Mouse (Mus musculus): Measurements from ENCODE around the gene Prmt7. TPM values are rescaled to one million over a fixed set of nuclear protein-coding genes. Genes with fewer than 3 reads are reported as not detected.
A peak's percentile ranks its signal among the peaks of the same experiment; 100 is the strongest.
"Not testable (repeated sequence)": the region's sequence is repeated elsewhere in the genome, so short reads cannot be mapped to it uniquely, and the experiment has no call there.

Gene Prmt7
- polyA plus RNA-seq, 1 experiment from 2014 or later: 61.5 TPM

DNA sequence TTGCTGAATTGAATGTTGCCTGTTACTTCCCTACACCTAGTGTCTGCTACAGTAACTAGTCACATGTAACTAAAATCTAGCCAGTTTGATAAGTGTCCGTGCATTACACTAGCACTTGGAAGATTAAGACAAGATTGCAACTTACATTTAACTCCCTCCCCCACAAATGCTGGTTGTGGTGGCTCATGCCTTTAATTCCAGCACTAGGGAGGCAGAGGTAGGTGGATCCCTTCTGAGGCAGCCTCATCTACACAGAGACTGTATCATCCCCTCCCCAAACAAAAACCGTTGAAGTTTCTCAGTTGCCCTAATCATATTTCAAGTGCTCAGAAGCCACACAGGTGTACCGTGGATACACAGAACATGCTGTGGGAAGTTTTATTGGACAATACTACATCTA lies 11.1 kb upstream of the Prmt7 start:
- peaks cover 29% of the 10 kb centered on the region for H3K36me3 ChIP-seq (ENCODE audit: control insufficient read depth, insufficient read depth, low read length)
- H3K4me1 ChIP-seq (ENCODE audit: control insufficient read depth, insufficient read depth, low read length); H3K27me3 ChIP-seq (ENCODE audit: control insufficient read depth, insufficient read depth, low read depth, low read length); ATAC-seq; H3K9me3 ChIP-seq (replicated peaks; ENCODE audit: control insufficient read depth, low read length, poor library complexity, severe bottlenecking); H3K9ac ChIP-seq (ENCODE audit: low read depth, low read length); H3K27ac ChIP-seq (ENCODE audit: low read length); H3K4me2 ChIP-seq (ENCODE audit: low read length); H3K4me3 ChIP-seq (ENCODE audit: low read depth, low read length): not testable (repeated sequence)
- WGBS: 90% methylated on average over 3 of the region's 3 CpGs

DNA sequence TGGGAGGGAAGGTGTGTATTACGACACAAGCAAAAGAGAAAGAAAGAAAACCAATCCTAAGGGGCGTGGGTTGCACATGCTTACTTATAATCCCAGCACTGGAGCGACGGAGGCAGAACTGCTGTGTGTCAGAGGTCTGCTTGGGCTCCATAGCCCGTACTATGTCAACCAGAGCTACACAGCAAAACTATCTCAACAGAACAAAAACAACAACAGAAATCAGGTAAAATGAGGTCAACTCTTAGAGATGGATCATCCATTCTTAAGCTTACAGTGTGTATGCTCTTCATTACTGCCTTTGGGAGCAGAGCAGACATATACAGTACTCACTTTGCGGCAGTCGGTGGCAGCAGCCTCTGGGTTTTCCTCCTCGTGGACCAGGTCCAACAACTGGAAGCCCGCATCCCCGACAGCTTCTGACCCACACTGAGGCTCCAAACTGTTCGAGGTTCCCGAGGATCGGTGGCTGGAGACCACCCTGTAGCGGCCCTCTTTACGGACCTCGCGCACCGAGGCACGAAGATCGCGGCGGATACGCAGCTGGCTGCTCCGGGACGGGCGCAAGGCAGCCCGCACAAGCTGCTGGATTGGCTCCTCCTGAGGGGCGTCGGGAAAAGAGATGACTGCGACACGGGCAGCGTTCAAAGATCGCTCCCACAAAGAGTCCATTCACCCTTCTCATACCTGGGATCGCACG lies 553 bp upstream of the Prmt7 start:
- Histone ChIP-seq H3K9me3 (replicated peaks; ENCODE audit: control insufficient read depth, low read length, poor library complexity, severe bottlenecking) (no peaks in the 10 kb centered on the region), H3K36me3 (ENCODE audit: control insufficient read depth, insufficient read depth, low read length) (peaks cover 3% of the 10 kb centered on the region; the same call in 1 of the 2 replicates), H3K4me2 (ENCODE audit: low read length) (peak overlapping the region; percentile 94), H3K27me3 (ENCODE audit: control insufficient read depth, insufficient read depth, low read depth, low read length) (no peaks in the 10 kb centered on the region), H3K4me3 (ENCODE audit: low read depth, low read length) (peak overlapping the region; percentile 84), H3K4me1 (ENCODE audit: control insufficient read depth, insufficient read depth, low read length) (peaks cover 15% of the 10 kb centered on the region), H3K9ac (ENCODE audit: low read depth, low read length) (peak overlapping the region; percentile 91), H3K27ac (ENCODE audit: low read length) (peak overlapping the region; percentile 96)
- under 1% methylated on average over 35 of the region's 35 CpGs for WGBS
- ATAC-seq: peak; percentile 75

DNA sequence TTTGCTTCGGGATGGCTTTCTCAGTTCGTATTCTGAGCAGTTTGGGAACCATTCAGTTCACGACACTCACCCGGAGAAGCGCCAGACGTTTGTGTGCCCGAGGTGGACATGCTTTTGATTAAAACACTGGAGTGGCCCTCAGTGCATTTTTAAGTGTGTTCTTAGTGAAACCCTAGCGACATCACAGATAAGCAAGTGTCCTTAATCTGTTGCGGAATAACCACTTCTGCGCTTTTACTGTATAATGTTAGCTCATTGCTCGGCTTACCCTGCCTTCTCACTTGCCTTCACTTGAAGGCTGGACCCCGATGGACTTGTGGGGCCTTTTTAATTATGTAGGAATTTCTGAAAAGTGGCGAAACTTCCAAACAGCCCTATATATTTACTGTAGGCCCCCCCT lies 685 bp downstream of the Prmt7 start:
- H3K4me2 ChIP-seq (ENCODE audit: low read length): peak overlapping the region; percentile 94

DNA sequence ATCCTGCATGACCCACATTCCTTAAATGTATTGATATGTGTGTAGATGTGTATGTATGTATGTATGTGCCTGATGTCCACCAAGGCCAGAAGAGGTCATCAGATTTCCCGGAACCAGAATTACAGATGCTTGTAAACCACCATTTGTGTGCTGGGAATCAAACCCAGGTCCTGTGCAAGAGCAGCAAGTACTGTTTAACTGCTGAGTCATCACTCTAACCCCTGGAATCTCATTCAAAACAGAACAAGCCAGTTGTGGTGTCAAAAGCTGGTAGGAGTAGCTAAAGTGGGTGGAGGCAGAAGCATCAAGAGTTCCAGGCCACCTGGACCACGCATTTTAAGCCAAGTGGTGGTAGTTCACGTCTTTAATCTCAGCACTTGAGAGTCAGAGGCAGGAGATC lies 3.2 kb downstream of the Prmt7 start:
- peaks cover 13% of the 10 kb centered on the region for H3K4me1 ChIP-seq (ENCODE audit: control insufficient read depth, insufficient read depth, low read length)
- H3K36me3 ChIP-seq (ENCODE audit: control insufficient read depth, insufficient read depth, low read length): peaks cover 9% of the 10 kb centered on the region; the same call in 1 of the 2 replicates
- H3K27ac ChIP-seq (ENCODE audit: low read length): no peak overlapping the region
- WGBS: 89% methylated on average over 3 of the region's 3 CpGs
- H3K9ac ChIP-seq (ENCODE audit: low read depth, low read length): no peak overlapping the region
- H3K27me3 ChIP-seq (ENCODE audit: control insufficient read depth, insufficient read depth, low read depth, low read length): no peaks in the 10 kb centered on the region
- no peaks in the 10 kb centered on the region for H3K9me3 ChIP-seq (replicated peaks; ENCODE audit: control insufficient read depth, low read length, poor library complexity, severe bottlenecking)
- no peak overlapping the region for H3K4me3 ChIP-seq (ENCODE audit: low read depth, low read length)
- ATAC-seq: no peak
- no peak overlapping the region for H3K4me2 ChIP-seq (ENCODE audit: low read length)

More for the DNA sequence above, 685 bp downstream of the Prmt7 start:
- H3K4me1 ChIP-seq (ENCODE audit: control insufficient read depth, insufficient read depth, low read length): peaks cover 15% of the 10 kb centered on the region
- peak overlapping the region; percentile 96 for H3K27ac ChIP-seq (ENCODE audit: low read length)
- WGBS: 4% methylated on average over 13 of the region's 13 CpGs
- peak; percentile 23 for ATAC-seq
- peak overlapping the region; percentile 84 for H3K4me3 ChIP-seq (ENCODE audit: low read depth, low read length)
- H3K27me3 ChIP-seq (ENCODE audit: control insufficient read depth, insufficient read depth, low read depth, low read length): no peaks in the 10 kb centered on the region
- peak overlapping the region; percentile 91 for H3K9ac ChIP-seq (ENCODE audit: low read depth, low read length)
- H3K9me3 ChIP-seq (replicated peaks; ENCODE audit: control insufficient read depth, low read length, poor library complexity, severe bottlenecking): no peaks in the 10 kb centered on the region
- H3K36me3 ChIP-seq (ENCODE audit: control insufficient read depth, insufficient read depth, low read length): peaks cover 3% of the 10 kb centered on the region; the same call in 1 of the 2 replicates

DNA sequence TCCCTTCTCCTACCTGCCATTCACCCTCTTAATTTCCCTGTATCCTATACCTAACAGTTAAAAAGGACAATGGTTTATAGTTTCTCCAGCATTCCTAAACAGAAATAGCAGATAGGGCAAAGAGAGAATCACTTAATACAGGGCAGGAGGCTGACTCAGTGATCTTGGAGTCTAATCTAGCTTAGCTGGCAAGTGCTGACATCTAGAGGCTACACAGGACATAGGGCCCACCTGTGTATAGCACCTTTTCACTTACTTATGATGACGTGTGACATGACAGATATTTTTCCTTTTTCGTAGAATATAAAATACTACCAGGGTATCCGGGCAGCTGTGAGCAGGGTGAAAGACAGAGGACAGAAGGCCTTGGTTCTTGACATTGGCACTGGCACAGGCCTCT lies 8.9 kb downstream of the Prmt7 start:
- no peak for ATAC-seq
- peaks cover 31% of the 10 kb centered on the region for H3K36me3 ChIP-seq (ENCODE audit: control insufficient read depth, insufficient read depth, low read length)
- 92% methylated on average over 3 of the region's 3 CpGs for WGBS

DNA sequence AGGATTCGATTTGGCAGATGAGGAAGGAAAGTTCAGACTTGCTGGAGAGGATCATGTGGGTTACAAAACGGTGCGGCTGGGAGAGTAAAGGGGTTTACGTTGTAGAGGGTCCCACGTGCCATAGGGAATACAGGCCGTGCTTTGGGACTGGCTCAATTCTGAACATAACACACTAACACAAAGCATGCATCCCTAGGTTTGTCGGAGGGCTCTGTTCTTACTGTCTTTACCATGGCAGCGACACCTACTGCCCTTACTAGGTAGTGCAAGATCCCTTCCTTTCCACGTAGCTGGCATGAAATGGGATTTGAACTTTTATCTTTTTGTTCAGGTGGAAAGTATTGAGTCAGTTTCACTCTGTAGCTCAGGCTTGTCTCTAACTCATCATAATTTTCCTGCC lies 15.9 kb downstream of the Prmt7 start:
- 35% methylated on average over 9 of the region's 9 CpGs for WGBS
- H3K9ac ChIP-seq (ENCODE audit: low read depth, low read length): no peak overlapping the region
- no peaks in the 10 kb centered on the region for H3K27me3 ChIP-seq (ENCODE audit: control insufficient read depth, insufficient read depth, low read depth, low read length)
- no peak for ATAC-seq
- no peak overlapping the region for H3K4me2 ChIP-seq (ENCODE audit: low read length)
- no peak overlapping the region for H3K27ac ChIP-seq (ENCODE audit: low read length)
- H3K36me3 ChIP-seq (ENCODE audit: control insufficient read depth, insufficient read depth, low read length): peaks cover 38% of the 10 kb centered on the region
- no peak overlapping the region for H3K4me3 ChIP-seq (ENCODE audit: low read depth, low read length)
- H3K9me3 ChIP-seq (replicated peaks; ENCODE audit: control insufficient read depth, low read length, poor library complexity, severe bottlenecking): no peaks in the 10 kb centered on the region
- H3K4me1 ChIP-seq (ENCODE audit: control insufficient read depth, insufficient read depth, low read length): no peaks in the 10 kb centered on the region

More for the DNA sequence above, 8.9 kb downstream of the Prmt7 start:
- Histone ChIP-seq H3K4me2 (ENCODE audit: low read length) (no peak overlapping the region), H3K4me3 (ENCODE audit: low read depth, low read length) (no peak overlapping the region), H3K9ac (ENCODE audit: low read depth, low read length) (no peak overlapping the region), H3K27me3 (ENCODE audit: control insufficient read depth, insufficient read depth, low read depth, low read length) (no peaks in the 10 kb centered on the region), H3K9me3 (replicated peaks; ENCODE audit: control insufficient read depth, low read length, poor library complexity, severe bottlenecking) (no peaks in the 10 kb centered on the region), H3K27ac (ENCODE audit: low read length) (no peak overlapping the region), H3K4me1 (ENCODE audit: control insufficient read depth, insufficient read depth, low read length) (no peaks in the 10 kb centered on the region)

DNA sequence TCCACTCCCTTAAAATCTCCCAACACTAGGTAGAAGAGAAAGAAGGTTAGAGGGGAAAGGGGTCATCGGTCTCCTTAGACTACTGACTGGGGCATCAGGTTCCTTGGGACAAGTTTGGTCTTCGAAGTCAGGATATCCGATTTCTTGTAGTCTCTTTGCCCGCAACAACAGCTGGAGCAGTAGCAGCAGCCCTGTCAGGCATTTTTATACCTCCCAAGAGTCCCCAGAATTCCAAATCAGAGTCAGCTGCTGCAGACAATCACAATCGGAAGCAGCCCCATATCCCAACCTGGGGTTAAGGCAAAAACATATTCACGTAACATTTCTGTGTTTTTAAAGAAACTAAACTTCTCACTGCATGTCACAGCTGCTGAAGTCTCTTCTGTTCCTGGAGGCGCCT lies 20.8 kb downstream of the Prmt7 start:
- H3K9ac ChIP-seq (ENCODE audit: low read depth, low read length): no peak overlapping the region
- H3K4me3 ChIP-seq (ENCODE audit: low read depth, low read length): no peak overlapping the region
- no peaks in the 10 kb centered on the region for H3K27me3 ChIP-seq (ENCODE audit: control insufficient read depth, insufficient read depth, low read depth, low read length)
- H3K36me3 ChIP-seq (ENCODE audit: control insufficient read depth, insufficient read depth, low read length): peaks cover 28% of the 10 kb centered on the region
- no peaks in the 10 kb centered on the region for H3K9me3 ChIP-seq (replicated peaks; ENCODE audit: control insufficient read depth, low read length, poor library complexity, severe bottlenecking)
- no peak overlapping the region for H3K4me2 ChIP-seq (ENCODE audit: low read length)
- H3K4me1 ChIP-seq (ENCODE audit: control insufficient read depth, insufficient read depth, low read length): no peaks in the 10 kb centered on the region
- ATAC-seq: no peak
- WGBS: 92% methylated on average over 7 of the region's 7 CpGs
- no peak overlapping the region for H3K27ac ChIP-seq (ENCODE audit: low read length)

DNA sequence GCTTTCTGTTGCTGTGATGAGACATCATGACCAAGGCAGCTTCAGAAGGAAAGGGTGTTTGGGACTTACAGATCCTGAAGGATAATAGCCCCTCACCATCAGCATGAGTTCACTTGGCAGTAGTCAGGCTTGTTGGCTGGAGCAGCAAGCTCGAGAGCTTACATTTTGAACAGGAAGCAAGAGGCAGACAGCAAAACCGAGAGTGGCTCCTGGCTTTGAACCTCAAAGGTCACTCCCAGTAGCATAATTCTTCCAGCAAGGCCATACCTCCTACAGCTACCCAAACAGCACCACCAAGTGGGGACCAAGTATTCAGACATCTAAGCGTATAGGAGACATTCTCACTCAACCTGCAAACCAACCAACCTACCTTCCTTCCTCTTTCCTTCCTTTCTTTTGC lies 22.0 kb downstream of the Prmt7 start:
- Histone ChIP-seq H3K4me1 (ENCODE audit: control insufficient read depth, insufficient read depth, low read length) (no peaks in the 10 kb centered on the region), H3K27me3 (ENCODE audit: control insufficient read depth, insufficient read depth, low read depth, low read length) (no peaks in the 10 kb centered on the region), H3K4me2 (ENCODE audit: low read length) (no peak overlapping the region), H3K27ac (ENCODE audit: low read length) (no peak overlapping the region), H3K9ac (ENCODE audit: low read depth, low read length) (no peak overlapping the region), H3K4me3 (ENCODE audit: low read depth, low read length) (no peak overlapping the region), H3K9me3 (replicated peaks; ENCODE audit: control insufficient read depth, low read length, poor library complexity, severe bottlenecking) (no peaks in the 10 kb centered on the region), H3K36me3 (ENCODE audit: control insufficient read depth, insufficient read depth, low read length) (peaks cover 36% of the 10 kb centered on the region)
- 81% methylated on average over 3 of the region's 3 CpGs for whole genome bisulfite sequencing
- ATAC-seq: no peak

DNA sequence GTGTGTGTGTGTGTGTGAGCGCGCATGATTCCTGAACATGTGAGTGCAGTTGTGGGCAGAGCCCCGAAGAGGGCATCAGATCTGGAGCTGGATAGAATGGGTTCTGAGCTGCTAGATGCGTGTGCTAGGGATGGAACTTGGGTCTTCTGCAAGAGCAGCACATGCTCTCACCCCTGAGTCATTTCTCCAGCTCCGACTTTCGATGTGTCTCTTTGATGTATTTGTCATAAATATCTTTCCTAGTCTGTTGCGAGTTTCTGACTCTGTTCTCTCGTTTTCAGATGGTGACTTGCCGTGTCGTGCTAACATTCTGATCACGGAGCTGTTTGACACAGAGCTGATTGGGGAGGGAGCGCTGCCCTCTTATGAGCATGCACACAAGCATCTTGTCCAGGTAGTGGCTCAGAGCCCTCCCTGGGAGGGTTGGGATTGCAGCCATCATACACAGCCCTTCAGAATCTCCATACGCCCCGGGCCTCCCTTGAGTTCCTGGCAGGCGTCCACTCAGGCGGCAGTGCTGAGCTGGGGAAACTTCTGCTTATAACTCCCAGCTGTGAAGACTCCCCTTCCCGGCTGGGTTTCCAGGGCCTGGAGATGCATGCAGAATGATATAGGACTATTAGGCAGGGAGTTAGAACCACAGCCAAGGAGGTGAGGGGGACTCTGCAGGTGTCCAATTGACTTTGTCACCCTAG lies 24.0 kb downstream of the Prmt7 start:
- H3K36me3 ChIP-seq (ENCODE audit: control insufficient read depth, insufficient read depth, low read length): peaks cover 27% of the 10 kb centered on the region; the same call in 1 of the 2 replicates
- H3K4me3 ChIP-seq (ENCODE audit: low read depth, low read length): no peak overlapping the region
- H3K27me3 ChIP-seq (ENCODE audit: control insufficient read depth, insufficient read depth, low read depth, low read length): no peaks in the 10 kb centered on the region
- no peaks in the 10 kb centered on the region for H3K4me1 ChIP-seq (ENCODE audit: control insufficient read depth, insufficient read depth, low read length)
- no peak overlapping the region for H3K4me2 ChIP-seq (ENCODE audit: low read length)
- H3K27ac ChIP-seq (ENCODE audit: low read length): no peak overlapping the region
- WGBS: 92% methylated on average over 17 of the region's 17 CpGs
- no peak for ATAC-seq
- no peak overlapping the region for H3K9ac ChIP-seq (ENCODE audit: low read depth, low read length)
- H3K9me3 ChIP-seq (replicated peaks; ENCODE audit: control insufficient read depth, low read length, poor library complexity, severe bottlenecking): no peaks in the 10 kb centered on the region
